Mouse (Mus musculus) small intestine, adult 2 months (tissue): ENCODE measurements around the gene Fam167b.

Experiments used
- CTCF ChIP-seq: fragments of 200-500 bp; IDR thresholded peaks from 2 replicates; pipeline ENCODE4 v1.5.1; 2012; ENCODE audit warnings: low read depth, mild to moderate bottlenecking, control low read depth, inconsistent platforms, low read length, moderate library complexity, mixed read lengths; ENCODE audit not compliant: insufficient replicate concordance, insufficient read length; ENCODE audit errors: extremely low read depth
- POLR2A ChIP-seq: fragments of 200-500 bp; IDR thresholded peaks from 2 replicates; pipeline ENCODE4 v1.6.1; 2012; ENCODE audit warnings: low read depth, mild to moderate bottlenecking, control low read depth, inconsistent platforms, low read length, moderate library complexity

DNA sequence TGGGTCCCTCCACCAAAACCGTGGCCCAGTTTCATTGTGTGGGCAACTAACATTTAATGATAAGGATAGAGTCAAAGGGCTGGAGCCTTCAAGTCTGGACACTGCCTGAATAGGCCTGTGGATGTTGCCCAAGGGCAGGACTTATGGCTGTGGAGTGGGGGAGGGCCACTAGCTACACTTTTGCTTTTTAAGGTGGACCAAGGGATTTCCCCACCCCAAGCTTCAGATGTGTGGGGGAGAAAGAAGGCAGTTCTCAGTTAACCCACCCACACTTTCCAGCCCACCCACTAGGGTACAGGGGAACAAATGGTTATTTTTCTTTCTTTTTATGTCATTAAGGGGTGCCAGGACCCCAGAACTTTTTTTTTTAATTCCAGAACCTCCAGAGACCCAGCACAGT lies 6.0 kb upstream of the Fam167b start:
- TF ChIP-seq CTCF (no peak), POLR2A (no peak)
